Mouse (Mus musculus) c-Kit-positive CD71-negative TER-119-negative erythroid progenitor cells, embryonic 14.5 days (primary cell): ENCODE results near the gene Selplg.

Source experiments
- DNase-seq: peaks from one replicate; pipeline ENCODE4 v3.0.0-alpha.2; 2013; ENCODE audit warnings: low read depth

The Selplg gene

DNA sequence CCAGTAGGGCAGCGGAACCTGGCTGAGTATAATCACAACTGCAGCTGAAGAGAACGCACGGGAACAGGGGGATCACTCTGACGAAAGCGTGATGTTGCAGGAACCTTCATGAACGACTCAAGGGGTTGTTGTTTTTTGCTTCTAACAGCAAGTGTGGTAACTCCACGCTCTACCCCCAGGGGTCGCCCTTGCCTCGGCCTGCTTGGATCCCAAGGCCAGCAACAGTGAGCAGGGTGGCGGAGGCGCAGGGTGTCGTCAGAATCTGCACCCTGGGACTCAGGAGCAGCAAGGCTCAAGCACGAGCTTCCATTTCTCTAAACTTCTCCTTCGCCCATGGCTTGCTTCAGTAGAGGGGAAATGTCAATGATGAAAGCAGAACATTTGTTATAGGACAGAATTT, 22.1 kb upstream of the Selplg start:
- peak; percentile 74 for DNase-seq

DNA sequence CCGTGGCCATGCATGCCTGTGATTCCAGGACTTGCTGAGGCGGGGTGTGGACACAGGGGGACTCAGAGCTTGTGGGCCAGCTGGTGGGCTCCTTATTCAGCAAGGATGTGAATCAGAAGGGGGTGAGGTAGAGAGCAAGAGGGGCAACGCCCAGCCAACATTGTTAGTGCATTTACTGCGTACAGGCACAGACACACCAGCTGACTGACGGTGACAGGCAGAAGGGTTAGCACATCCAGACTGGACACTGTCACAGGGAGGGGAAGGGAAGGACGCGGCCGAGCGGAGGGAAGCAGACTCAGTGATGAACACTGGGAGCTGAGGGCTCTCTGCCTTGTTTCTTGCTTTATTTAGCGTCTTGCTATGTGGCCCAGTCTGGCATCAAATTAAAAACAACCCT, 21.1 kb upstream of the Selplg start:
- DNase-seq, result no peak

DNA sequence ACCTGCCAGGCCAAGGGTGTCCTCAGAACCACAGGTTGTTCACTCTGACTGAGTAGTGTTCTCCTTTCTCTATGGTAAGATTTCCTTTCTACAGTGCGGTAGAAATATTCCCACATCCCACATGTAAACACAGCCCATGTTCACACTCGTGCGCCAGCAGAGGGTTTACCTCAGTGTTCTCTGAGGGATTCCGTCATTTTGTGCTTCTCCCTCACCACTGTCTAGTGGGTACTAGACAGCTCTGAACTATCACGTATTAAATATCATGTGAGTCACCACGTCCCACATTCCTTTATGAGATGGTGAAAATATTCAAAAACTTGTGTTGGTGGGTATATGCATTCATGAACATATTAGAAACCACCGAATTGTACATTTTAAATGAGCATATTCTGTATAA, 20.0 kb upstream of the Selplg start:
- no peak for DNase-seq

GRCm38 (mm10) chr5:113850680-113851230, 18.3 kb upstream of the Selplg start:
- no peak for DNase-seq

GRCm38 (mm10) chr5:113847636-113848035, 15.2 kb upstream of the Selplg start:
- DNase-seq, result no peak

- no peak for DNase-seq
Measured at GRCm38 (mm10) chr5:113846656-113847055, 14.2 kb upstream of the Selplg start.

DNA sequence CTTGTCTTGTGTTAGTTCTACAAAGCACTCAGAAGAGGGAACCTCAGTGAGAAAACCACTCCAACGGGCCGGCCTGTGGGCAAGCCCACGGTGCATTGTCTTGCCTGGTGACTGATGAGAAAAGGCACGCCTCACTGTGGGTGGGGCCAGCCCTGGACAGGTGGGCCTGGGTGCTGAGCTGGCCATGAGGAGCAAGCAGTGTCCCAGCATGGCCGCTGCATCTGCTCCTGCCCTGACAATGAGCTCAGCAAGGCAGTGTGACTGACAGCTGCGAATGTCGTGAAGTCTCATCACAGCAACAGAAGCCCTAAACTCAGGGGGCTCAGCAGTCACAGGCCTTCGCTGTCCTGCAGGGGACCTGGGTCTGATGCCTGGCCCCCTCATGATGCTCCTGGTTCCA, 13.2 kb upstream of the Selplg start:
- DNase-seq, result no peak

- peak; percentile 77 for DNase-seq
Measured at GRCm38 (mm10) chr5:113844721-113845120, 12.3 kb upstream of the Selplg start.

DNA sequence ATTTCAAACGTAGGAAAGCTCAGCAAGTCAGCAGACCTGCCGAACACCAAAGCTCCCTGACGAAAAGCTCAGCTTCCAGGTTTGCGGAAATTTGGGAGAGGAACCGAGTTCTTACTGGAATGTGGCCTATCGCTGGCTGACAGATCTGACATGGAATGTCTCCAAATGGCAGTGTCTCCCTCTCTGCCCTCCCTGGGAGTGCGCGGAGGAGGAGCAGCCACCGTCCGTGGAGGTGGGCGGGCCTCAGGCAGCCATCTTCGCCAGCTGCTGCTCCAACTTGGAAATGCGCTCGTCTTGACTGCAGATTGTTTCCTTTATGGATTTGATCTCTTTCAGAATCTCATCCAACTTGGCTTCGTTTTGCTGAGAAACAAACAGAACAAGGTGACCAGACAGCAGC, 11.7 kb upstream of the Selplg start:
- DNase-seq, result no peak

- DNase-seq, result no peak
Measured at GRCm38 (mm10) chr5:113842906-113843305, 10.5 kb upstream of the Selplg start.

DNA sequence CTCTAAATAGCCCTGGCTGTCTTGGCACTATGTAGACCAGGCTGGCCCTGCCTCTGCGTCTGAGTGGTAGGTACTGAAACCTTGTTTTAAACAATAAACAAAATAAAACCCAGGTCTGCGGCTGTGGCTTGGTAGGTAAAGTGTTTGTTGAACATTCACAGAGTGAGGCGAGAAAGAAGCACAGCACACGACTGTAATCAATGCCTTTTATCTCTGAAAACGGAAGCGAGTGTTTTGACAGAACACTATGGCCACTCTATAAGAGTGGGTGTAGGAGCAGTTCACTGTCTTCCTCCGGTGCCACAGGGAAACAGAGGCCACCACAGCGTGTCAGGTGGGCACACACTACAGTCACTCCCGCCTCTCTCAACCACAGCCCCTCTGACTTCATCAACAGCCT, 9.8 kb upstream of the Selplg start:
- no peak for DNase-seq

- DNase-seq, result no peak
Measured at GRCm38 (mm10) chr5:113841243-113842225, 9.1 kb upstream of the Selplg start.

- DNase-seq, result no peak
Measured at GRCm38 (mm10) chr5:113840443-113840842, 8.0 kb upstream of the Selplg start.

- no peak for DNase-seq
Measured at GRCm38 (mm10) chr5:113836961-113837360, 4.5 kb upstream of the Selplg start.

DNA sequence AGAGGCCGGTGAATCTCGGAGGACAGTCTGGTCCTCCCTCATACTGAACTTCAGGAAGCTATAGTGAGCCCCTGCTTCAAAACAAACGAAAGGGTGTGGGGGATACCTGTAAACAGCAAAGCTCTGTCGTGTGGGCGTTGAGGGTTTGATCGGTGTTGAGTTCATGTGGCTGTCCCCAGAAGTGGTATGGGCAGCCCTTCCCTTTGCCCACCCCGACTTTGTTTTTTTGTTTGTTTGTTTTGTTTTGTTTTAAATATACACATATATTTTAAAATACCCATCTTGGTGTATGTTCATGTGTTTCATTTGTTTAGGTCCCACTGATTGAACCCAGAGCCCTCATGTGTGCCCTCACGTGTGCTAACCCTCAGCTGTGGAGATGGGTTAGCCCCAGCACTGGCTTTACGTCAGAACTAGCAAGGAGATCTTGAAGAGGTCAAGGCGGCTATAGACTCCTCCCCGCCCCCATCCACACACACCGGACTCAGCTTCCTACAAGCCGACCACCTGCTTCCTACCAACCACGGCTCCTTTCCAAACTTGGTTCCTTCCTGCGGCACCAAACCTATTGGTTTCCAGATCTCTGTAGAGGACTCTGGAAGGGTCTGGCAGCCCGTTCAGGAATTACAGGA, 988 bp upstream of the Selplg start:
- DNase-seq, result no peak

DNA sequence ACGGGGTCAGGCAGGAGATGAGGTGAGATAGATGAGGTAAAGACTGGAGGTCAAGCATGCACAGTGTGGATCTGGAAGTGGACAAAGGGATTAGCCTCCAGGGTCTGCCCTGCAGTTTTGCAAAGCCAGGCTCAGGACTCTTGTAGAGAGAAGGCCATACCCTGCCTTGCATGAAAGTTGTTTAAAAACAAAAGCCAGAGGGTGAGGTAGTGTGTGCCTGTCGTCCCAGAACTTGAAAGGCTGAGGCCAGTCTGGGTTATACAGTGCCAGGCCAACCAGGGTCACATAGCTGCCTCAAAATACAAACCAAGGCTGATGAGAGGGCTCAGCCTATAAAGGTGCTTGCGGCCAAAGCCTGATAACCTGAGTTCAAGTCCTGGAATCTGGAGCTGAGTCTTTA, 703 bp downstream of the Selplg start:
- no peak for DNase-seq

GRCm38 (mm10) chr5:113830796-113831195, 1.6 kb downstream of the Selplg start:
- DNase-seq, result no peak

DNA sequence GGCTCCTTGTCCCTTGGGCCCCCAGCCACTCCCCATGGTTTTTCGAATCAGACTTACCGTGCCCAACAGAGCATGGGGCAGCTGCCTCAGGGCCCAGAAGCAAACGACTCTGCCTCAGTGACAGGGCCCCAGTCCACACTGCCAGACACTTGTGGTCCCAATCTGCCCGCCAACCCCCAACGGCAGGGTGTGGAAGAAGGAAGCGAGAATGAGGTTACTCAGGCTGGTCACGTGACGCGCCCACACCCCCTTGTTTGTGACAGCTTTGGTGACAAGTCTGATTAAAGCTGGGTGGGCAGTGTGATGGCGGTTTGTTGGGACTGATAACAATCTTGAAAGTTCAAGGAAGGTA, 2.2 kb downstream of the Selplg start:
- peak; percentile 82 for DNase-seq

- no peak for DNase-seq
Measured at GRCm38 (mm10) chr5:113829566-113830291, 2.7 kb downstream of the Selplg start.

DNA sequence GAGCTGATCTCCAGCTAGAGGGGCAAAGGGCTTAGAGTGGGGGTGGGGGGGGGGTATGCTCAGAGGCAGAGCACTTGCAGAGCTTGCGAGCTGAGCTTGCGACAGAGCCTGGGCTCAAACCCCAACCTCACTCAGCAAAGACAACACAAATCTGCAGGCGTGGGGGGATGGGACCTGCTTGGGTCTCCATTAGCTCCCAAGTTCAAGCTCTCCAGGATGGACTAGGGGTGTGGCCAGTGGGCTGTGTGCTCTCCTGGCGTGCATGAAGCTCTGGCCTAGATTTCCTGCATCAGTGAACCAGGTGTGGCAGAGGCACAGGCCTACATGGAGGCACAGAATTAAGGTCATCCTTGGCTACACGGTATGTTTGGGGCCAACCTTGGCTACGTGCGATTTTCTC, 4.0 kb downstream of the Selplg start:
- DNase-seq, result no peak

- DNase-seq, result no peak
Measured at GRCm38 (mm10) chr5:113827991-113828411, 4.4 kb downstream of the Selplg start.

- DNase-seq, result no peak
Measured at GRCm38 (mm10) chr5:113826619-113827018, 5.8 kb downstream of the Selplg start.
